Mouse (Mus musculus): ENCODE measurements at regions not wholly inside any gene's neighbourhood (a gene's known extent, or its start where the extent isn't known, plus 50 kb on each side); places are given as distances from the start of the nearest gene placed in this dataset.

DNA sequence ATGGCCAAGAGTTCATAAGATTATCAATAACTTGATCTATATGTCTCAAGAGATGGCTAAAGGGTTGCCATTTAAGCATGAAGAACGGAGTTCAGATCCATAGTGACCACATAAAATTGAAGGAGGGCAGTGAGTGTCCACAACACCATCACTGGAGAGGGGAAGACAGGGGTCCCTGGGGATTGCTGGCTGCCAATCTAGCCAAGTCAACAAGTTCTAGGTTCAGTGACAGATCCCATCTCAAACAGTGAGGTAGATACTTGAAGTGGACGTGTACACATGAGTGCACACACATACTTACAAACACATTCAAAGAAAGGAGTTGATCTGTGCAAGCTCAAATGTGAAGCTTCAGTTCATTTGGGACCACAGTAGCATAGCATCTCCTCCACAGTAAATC is 471.8 kb upstream of the Atp11b start:
- ATAC-seq (ENCODE audit: low FRiP score, low read depth) = no peak
- H3K9ac ChIP-seq = no peak overlapping the region
- WGBS = 97% methylated on average over 2 of the region's 2 CpGs

GRCm38 (mm10) chr3:35294771-35295170 is 459.1 kb upstream of the Atp11b start:
- Histone ChIP-seq H3K27ac (no peak overlapping the region), H3K4me3 (no peak overlapping the region), H3K9me3 (no peaks in the 10 kb centered on the region), H3K4me1 (no peaks in the 10 kb centered on the region), H3K27me3 (no peaks in the 10 kb centered on the region), H3K36me3 (no peaks in the 10 kb centered on the region), H3K4me2 (replicated peaks) (no peak overlapping the region), H3K9ac (no peak overlapping the region)
- 85% methylated on average over 1 of the region's 1 CpGs for WGBS
- no peak for ATAC-seq (ENCODE audit: low FRiP score, low read depth)

More for the DNA sequence above, 471.8 kb upstream of the Atp11b start:
- Histone ChIP-seq H3K27ac (no peak overlapping the region), H3K4me3 (no peak overlapping the region), H3K36me3 (no peaks in the 10 kb centered on the region), H3K27me3 (no peaks in the 10 kb centered on the region), H3K4me2 (replicated peaks) (no peak overlapping the region), H3K4me1 (no peaks in the 10 kb centered on the region), H3K9me3 (no peaks in the 10 kb centered on the region)

GRCm38 (mm10) chr3:35295746-35296145 is 458.2 kb upstream of the Atp11b start:
- no peaks in the 10 kb centered on the region for H3K27me3 ChIP-seq
- no peak overlapping the region for H3K4me2 ChIP-seq (replicated peaks)
- H3K4me1 ChIP-seq = no peaks in the 10 kb centered on the region
- H3K9ac ChIP-seq = no peak overlapping the region
- H3K27ac ChIP-seq = no peak overlapping the region
- no peak overlapping the region for H3K4me3 ChIP-seq
- no peaks in the 10 kb centered on the region for H3K36me3 ChIP-seq
- H3K9me3 ChIP-seq = no peaks in the 10 kb centered on the region
- WGBS = 38% methylated on average over 4 of the region's 4 CpGs
- ATAC-seq (ENCODE audit: low FRiP score, low read depth) = no peak

- Histone ChIP-seq H3K27ac (no peak overlapping the region), H3K4me3 (no peak overlapping the region), H3K4me1 (no peaks in the 10 kb centered on the region), H3K4me2 (replicated peaks) (no peak overlapping the region), H3K36me3 (no peaks in the 10 kb centered on the region), H3K9me3 (peaks cover 4% of the 10 kb centered on the region; the same call in 1 of the 2 replicates), H3K27me3 (no peaks in the 10 kb centered on the region), H3K9ac (no peak overlapping the region)
- no peak for ATAC-seq (ENCODE audit: low FRiP score, low read depth)
Observed at GRCm38 (mm10) chr3:35299036-35299435, 454.9 kb upstream of the Atp11b start.

GRCm38 (mm10) chr3:35306013-35306412 is 447.9 kb upstream of the Atp11b start:
- Histone ChIP-seq H3K36me3 (no peaks in the 10 kb centered on the region), H3K27me3 (no peaks in the 10 kb centered on the region)

DNA sequence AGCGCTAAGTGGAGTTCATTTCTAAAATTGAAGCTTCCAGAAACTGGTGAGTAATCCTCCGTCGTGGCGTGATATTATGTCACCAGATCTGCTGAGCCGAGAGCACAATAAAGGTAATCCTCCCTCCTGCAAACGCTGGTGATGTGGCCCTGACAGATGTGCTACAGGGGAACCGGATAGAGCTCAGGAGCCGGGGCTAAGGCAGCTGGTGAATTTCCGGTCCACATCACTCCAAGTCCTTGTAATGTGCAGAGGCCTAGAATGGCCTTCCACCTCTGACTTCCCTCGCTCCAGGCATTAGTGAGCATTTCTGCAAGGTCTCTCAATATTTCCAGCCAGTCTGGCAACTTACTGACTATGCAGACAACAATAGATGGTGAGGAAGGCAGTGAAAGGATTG is 439.7 kb upstream of the Atp11b start:
- WGBS = 40% methylated on average over 10 of the region's 10 CpGs
- H3K36me3 ChIP-seq = no peaks in the 10 kb centered on the region
- no peaks in the 10 kb centered on the region for H3K9me3 ChIP-seq
- no peak overlapping the region for H3K4me2 ChIP-seq (replicated peaks)
- H3K4me1 ChIP-seq = peaks cover 9% of the 10 kb centered on the region; the same call in 1 of the 2 replicates
- H3K27me3 ChIP-seq = no peaks in the 10 kb centered on the region
- H3K4me3 ChIP-seq = no peak overlapping the region
- no peak overlapping the region for H3K27ac ChIP-seq
- H3K9ac ChIP-seq = no peak overlapping the region
- no peak for ATAC-seq (ENCODE audit: low FRiP score, low read depth)

More at GRCm38 (mm10) chr3:35306013-35306412, 447.9 kb upstream of the Atp11b start:
- ATAC-seq (ENCODE audit: low FRiP score, low read depth) = no peak
- Histone ChIP-seq H3K4me2 (replicated peaks) (no peak overlapping the region), H3K4me1 (no peaks in the 10 kb centered on the region), H3K9ac (no peak overlapping the region), H3K4me3 (no peak overlapping the region), H3K27ac (no peak overlapping the region), H3K9me3 (peaks cover 6% of the 10 kb centered on the region; the same call in 1 of the 2 replicates)
- 86% methylated on average over 4 of the region's 4 CpGs for WGBS

DNA sequence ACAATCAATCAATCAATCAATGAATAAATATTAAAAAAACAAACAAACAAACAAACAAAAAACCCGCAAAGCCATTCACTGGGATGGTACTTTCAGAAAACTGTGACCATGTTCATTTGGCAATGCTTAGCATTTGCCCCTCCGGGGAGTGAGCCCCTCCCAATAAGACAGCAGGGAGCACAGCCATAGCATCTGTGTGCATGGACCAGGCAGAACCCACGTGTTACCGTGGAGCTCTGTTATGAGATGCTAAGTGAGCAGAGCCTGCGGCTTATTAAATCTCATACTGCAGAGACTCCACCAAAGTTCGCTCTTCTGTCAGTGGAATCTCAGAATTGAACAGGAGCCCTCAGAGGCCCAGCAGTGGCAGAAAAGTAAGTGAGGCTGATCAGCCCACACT is 438.7 kb upstream of the Atp11b start:
- H3K9ac ChIP-seq = no peak overlapping the region
- H3K9me3 ChIP-seq = no peaks in the 10 kb centered on the region
- no peak overlapping the region for H3K27ac ChIP-seq
- H3K4me2 ChIP-seq (replicated peaks) = no peak overlapping the region
- peaks cover 15% of the 10 kb centered on the region for H3K4me1 ChIP-seq
- no peak overlapping the region for H3K4me3 ChIP-seq
- 66% methylated on average over 6 of the region's 6 CpGs for WGBS
- H3K27me3 ChIP-seq = no peaks in the 10 kb centered on the region
- H3K36me3 ChIP-seq = no peaks in the 10 kb centered on the region
- ATAC-seq (ENCODE audit: low FRiP score, low read depth) = no peak

DNA sequence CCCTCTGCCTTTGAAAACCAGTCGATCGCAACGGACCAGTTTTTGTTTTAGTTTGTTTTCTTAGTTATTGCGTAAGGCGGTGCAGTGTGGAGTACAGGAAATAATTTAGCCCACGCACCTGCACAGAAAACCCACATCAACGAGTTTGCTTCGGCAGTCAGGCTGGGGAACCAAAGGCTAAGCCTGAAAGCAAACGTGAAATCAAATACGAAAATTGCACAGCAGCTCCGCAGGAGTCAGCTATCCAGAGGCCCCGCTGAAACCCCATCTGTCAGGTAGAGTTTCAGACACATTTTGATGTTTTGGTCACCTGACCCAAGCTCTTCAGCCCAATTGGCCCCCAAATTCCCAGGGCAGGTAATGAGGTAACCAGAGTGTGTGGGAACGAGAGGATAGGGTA is 435.6 kb upstream of the Atp11b start:
- WGBS = 36% methylated on average over 13 of the region's 13 CpGs
- Histone ChIP-seq H3K4me2 (replicated peaks) (peak overlapping the region; percentile 31), H3K9me3 (no peaks in the 10 kb centered on the region), H3K27me3 (peaks cover 3% of the 10 kb centered on the region; the same call in 1 of the 2 replicates), H3K4me1 (peaks cover 29% of the 10 kb centered on the region), H3K36me3 (no peaks in the 10 kb centered on the region), H3K27ac (no peak overlapping the region), H3K4me3 (no peak overlapping the region), H3K9ac (no peak overlapping the region)
- ATAC-seq (ENCODE audit: low FRiP score, low read depth) = no peak

- peak; percentile 60; the same call in 1 of the 2 replicates for ATAC-seq (ENCODE audit: low FRiP score, low read depth)
- 21% methylated on average over 7 of the region's 7 CpGs for WGBS
Observed at GRCm38 (mm10) chr3:35320844-35321393, 433.0 kb upstream of the Atp11b start.

GRCm38 (mm10) chr3:35321991-35322390 is 431.9 kb upstream of the Atp11b start:
- no peak for ATAC-seq (ENCODE audit: low FRiP score, low read depth)
- H3K27me3 ChIP-seq = peaks cover 13% of the 10 kb centered on the region; the same call in 1 of the 2 replicates
- no peak overlapping the region for H3K4me2 ChIP-seq (replicated peaks)
- H3K27ac ChIP-seq = no peak overlapping the region
- WGBS = 72% methylated on average over 2 of the region's 2 CpGs
- no peak overlapping the region for H3K4me3 ChIP-seq
- H3K9ac ChIP-seq = no peak overlapping the region
- H3K36me3 ChIP-seq = no peaks in the 10 kb centered on the region
- peaks cover 37% of the 10 kb centered on the region for H3K4me1 ChIP-seq
- H3K9me3 ChIP-seq = no peaks in the 10 kb centered on the region

More at GRCm38 (mm10) chr3:35320844-35321393, 433.0 kb upstream of the Atp11b start:
- H3K4me1 ChIP-seq = peaks cover 37% of the 10 kb centered on the region
- H3K27ac ChIP-seq = no peak overlapping the region
- no peak overlapping the region for H3K4me3 ChIP-seq
- no peaks in the 10 kb centered on the region for H3K9me3 ChIP-seq
- peaks cover 13% of the 10 kb centered on the region; the same call in 1 of the 2 replicates for H3K27me3 ChIP-seq
- H3K4me2 ChIP-seq (replicated peaks) = no peak overlapping the region
- H3K9ac ChIP-seq = no peak overlapping the region
- no peaks in the 10 kb centered on the region for H3K36me3 ChIP-seq

DNA sequence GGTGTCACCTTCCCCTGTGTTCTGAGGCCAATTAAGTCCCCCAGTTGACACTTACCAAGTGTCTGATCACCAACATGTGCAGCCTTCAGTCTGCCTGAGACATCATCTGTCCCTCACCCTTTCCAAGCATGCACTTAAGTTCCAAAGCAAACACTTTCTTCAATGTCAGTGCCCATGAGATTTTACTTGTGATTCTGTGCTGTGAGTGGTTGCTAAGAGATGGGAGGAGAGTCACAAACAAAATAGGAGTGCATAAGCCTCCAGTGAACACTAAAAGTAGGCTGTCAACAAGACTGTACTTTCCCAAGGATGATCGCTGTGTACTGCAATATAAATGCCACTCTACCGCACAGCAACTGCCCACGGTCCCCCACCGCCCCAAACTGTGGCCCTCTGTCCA is 431.0 kb upstream of the Atp11b start:
- peaks cover 35% of the 10 kb centered on the region for H3K4me1 ChIP-seq
- H3K9me3 ChIP-seq = no peaks in the 10 kb centered on the region
- H3K36me3 ChIP-seq = no peaks in the 10 kb centered on the region
- no peak overlapping the region for H3K4me2 ChIP-seq (replicated peaks)
- ATAC-seq (ENCODE audit: low FRiP score, low read depth) = no peak
- 91% methylated on average over 4 of the region's 4 CpGs for WGBS
- no peak overlapping the region for H3K9ac ChIP-seq
- no peak overlapping the region for H3K27ac ChIP-seq
- H3K27me3 ChIP-seq = peaks cover 13% of the 10 kb centered on the region; the same call in 1 of the 2 replicates
- no peak overlapping the region for H3K4me3 ChIP-seq

DNA sequence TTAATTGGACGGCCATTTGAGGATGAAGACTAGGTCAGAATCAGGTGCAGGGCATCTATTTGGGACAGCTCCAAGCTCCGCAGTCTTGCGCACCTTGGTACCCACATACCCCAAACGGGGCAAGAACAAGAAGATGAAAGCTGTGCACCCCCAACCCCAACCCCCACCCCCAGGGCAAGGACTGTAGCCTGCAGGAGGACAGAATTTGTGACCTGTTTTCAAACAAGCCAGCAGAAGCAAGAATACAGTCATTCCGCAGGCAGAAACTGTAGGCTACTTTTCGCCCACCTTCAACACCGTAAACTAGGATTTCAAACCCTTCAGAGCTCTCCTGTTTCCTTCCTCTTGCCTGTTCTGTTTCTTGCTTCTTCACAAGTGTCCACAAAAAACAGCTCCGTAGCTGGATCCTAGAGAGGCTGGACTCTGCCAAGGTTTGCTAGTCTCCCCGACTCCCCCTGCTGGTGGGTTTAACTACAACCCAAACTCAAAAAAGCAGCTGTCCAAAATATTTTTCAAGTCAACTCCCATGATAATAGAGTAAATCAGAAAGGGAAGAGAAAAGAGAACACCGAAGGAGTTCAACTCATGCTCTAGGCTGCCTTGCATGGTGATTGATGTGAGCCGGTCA is 430.3 kb upstream of the Atp11b start:
- no peak overlapping the region for H3K27ac ChIP-seq
- H3K4me3 ChIP-seq = no peak overlapping the region
- WGBS = 66% methylated on average over 11 of the region's 11 CpGs
- H3K36me3 ChIP-seq = no peaks in the 10 kb centered on the region
- H3K9ac ChIP-seq = no peak overlapping the region
- no peaks in the 10 kb centered on the region for H3K9me3 ChIP-seq
- no peak overlapping the region for H3K4me2 ChIP-seq (replicated peaks)
- no peak for ATAC-seq (ENCODE audit: low FRiP score, low read depth)
- H3K27me3 ChIP-seq = peaks cover 13% of the 10 kb centered on the region; the same call in 1 of the 2 replicates
- peaks cover 28% of the 10 kb centered on the region for H3K4me1 ChIP-seq

DNA sequence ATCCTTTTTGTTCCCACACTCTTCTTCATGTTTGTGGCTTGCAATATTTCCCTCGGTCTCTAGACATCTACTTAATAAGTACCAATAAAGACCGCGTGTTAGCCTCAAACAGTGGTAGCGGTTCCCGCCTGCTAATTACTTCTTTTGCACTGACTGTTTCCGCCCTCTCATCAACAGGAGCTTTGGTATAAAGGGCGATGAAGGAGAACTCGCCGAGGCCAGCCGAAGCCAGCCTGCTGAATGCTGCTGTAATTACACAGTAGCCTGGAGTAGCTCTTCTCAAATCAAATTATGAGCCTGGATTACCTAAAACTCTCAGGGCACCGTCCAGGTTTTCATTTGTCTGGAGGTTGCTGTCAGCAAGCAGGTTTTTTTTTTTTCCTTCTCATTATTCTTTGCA is 429.7 kb upstream of the Atp11b start:
- Histone ChIP-seq H3K36me3 (no peaks in the 10 kb centered on the region), H3K4me3 (no peak overlapping the region), H3K9me3 (no peaks in the 10 kb centered on the region), H3K4me1 (peaks cover 28% of the 10 kb centered on the region), H3K4me2 (replicated peaks) (no peak overlapping the region; the same call in 1 of the 2 replicates), H3K9ac (no peak overlapping the region), H3K27me3 (peaks cover 13% of the 10 kb centered on the region; the same call in 1 of the 2 replicates), H3K27ac (no peak overlapping the region)
- 27% methylated on average over 11 of the region's 11 CpGs for WGBS
- ATAC-seq (ENCODE audit: low FRiP score, low read depth) = no peak
